Mouse (Mus musculus): Measurements from ENCODE around the gene Gm4353. TPM values are rescaled to one million over a fixed set of nuclear protein-coding genes. Genes with fewer than 3 reads are reported as not detected.

Gene Gm4353
- total RNA-seq, 1 experiment: 4.2 TPM

GRCm38 (mm10) chr7:116127052-116127451 is 42.6 kb upstream of the Gm4353 start:
- Histone ChIP-seq H3K9me3 (ENCODE audit: control insufficient read depth, insufficient read depth, low read depth, low read length) (no peaks in the 10 kb centered on the region), H3K36me3 (ENCODE audit: control insufficient read depth, insufficient read depth, low read length, poor library complexity, severe bottlenecking) (peaks cover 47% of the 10 kb centered on the region), H3K27ac (ENCODE audit: insufficient read depth, low read depth, low read length, poor library complexity, severe bottlenecking) (no peak overlapping the region), H3K4me3 (ENCODE audit: insufficient read depth in 1 of 2, low read depth in 1 of 2, low read length in 2 of 2, poor library complexity in 1 of 2, severe bottlenecking in 1 of 2) (no peak overlapping the region), H3K4me1 (ENCODE audit: control insufficient read depth in 2 of 2, insufficient read depth in 2 of 2, low read length in 2 of 2, poor library complexity in 1 of 2) (peaks cover 4 to 5% of the 10 kb centered on the region in 2 experiments; a peak in 3 of 4 replicates), H3K9ac (ENCODE audit: insufficient read depth, low read depth, low read length, poor library complexity, severe bottlenecking) (no peak overlapping the region)
- in situ Hi-C loops (cut with MboI; ENCODE audit: low sequenced_read_pairs in 2 of 2, unreplicated experiment in 2 of 2): no loop called here
- DNase-seq (ENCODE audit: low read depth, low spot score): no peak
- TF ChIP-seq ZC3H11A (IDR thresholded peaks at IDR 0.05; ENCODE audit: borderline replicate concordance, low read depth, low read length) (no peak), CHD2 (IDR thresholded peaks at IDR 0.05; ENCODE audit: low read depth, low read length) (no peak)

- Histone ChIP-seq H3K4me1 (ENCODE audit: control insufficient read depth in 2 of 2, insufficient read depth in 2 of 2, low read length in 2 of 2, poor library complexity in 1 of 2) (peaks cover 4 to 8% of the 10 kb centered on the region in 2 experiments; a peak in 3 of 4 replicates), H3K27ac (ENCODE audit: insufficient read depth, low read depth, low read length, poor library complexity, severe bottlenecking) (no peak overlapping the region), H3K4me3 (ENCODE audit: insufficient read depth in 1 of 2, low read depth in 1 of 2, low read length in 2 of 2, poor library complexity in 1 of 2, severe bottlenecking in 1 of 2) (no peak overlapping the region), H3K36me3 (ENCODE audit: control insufficient read depth, insufficient read depth, low read length, poor library complexity, severe bottlenecking) (peaks cover 47% of the 10 kb centered on the region), H3K9ac (ENCODE audit: insufficient read depth, low read depth, low read length, poor library complexity, severe bottlenecking) (no peak overlapping the region), H3K9me3 (ENCODE audit: control insufficient read depth, insufficient read depth, low read depth, low read length) (no peaks in the 10 kb centered on the region)
- in situ Hi-C loops (cut with MboI; ENCODE audit: low sequenced_read_pairs in 2 of 2, unreplicated experiment in 2 of 2): no loop called here
- no peak for TF ChIP-seq CHD2 (IDR thresholded peaks at IDR 0.05; ENCODE audit: low read depth, low read length)
- TF ChIP-seq ZNF384 (IDR thresholded peaks at IDR 0.05; ENCODE audit: low read depth, low read length): no peak
- no peak for TF ChIP-seq ZC3H11A (IDR thresholded peaks at IDR 0.05; ENCODE audit: borderline replicate concordance, low read depth, low read length)
- no peak for TF ChIP-seq MAFK (IDR thresholded peaks at IDR 0.05; ENCODE audit: insufficient read depth, low read depth, low read length)
- no peak for TF ChIP-seq HCFC1 (IDR thresholded peaks at IDR 0.05; ENCODE audit: borderline replicate concordance, insufficient read depth, low read length)
- no peak for DNase-seq (ENCODE audit: low read depth, low spot score)
Measured at GRCm38 (mm10) chr7:116125671-116126070, 41.2 kb upstream of the Gm4353 start.

- no peak for DNase-seq (ENCODE audit: low read depth, low spot score)
- Histone ChIP-seq H3K4me1 (ENCODE audit: control insufficient read depth in 2 of 2, insufficient read depth in 2 of 2, low read length in 2 of 2, poor library complexity in 1 of 2) (peaks cover 4 to 8% of the 10 kb centered on the region in 2 experiments; a peak in 3 of 4 replicates), H3K9ac (ENCODE audit: insufficient read depth, low read depth, low read length, poor library complexity, severe bottlenecking) (no peak overlapping the region), H3K27ac (ENCODE audit: insufficient read depth, low read depth, low read length, poor library complexity, severe bottlenecking) (no peak overlapping the region), H3K9me3 (ENCODE audit: control insufficient read depth, insufficient read depth, low read depth, low read length) (no peaks in the 10 kb centered on the region), H3K4me3 (ENCODE audit: insufficient read depth in 1 of 2, low read depth in 1 of 2, low read length in 2 of 2, poor library complexity in 1 of 2, severe bottlenecking in 1 of 2) (no peak overlapping the region), H3K36me3 (ENCODE audit: control insufficient read depth, insufficient read depth, low read length, poor library complexity, severe bottlenecking) (peaks cover 35% of the 10 kb centered on the region; the same call in 1 of the 2 replicates)
- TF ChIP-seq MAFK (IDR thresholded peaks at IDR 0.05; ENCODE audit: insufficient read depth, low read depth, low read length): no peak
- in situ Hi-C loops (cut with MboI; ENCODE audit: low sequenced_read_pairs in 2 of 2, unreplicated experiment in 2 of 2): no loop called here
Measured at GRCm38 (mm10) chr7:116124057-116124456, 39.6 kb upstream of the Gm4353 start.

GRCm38 (mm10) chr7:116123597-116123985 is 39.2 kb upstream of the Gm4353 start:
- Histone ChIP-seq H3K4me1 (ENCODE audit: control insufficient read depth in 2 of 2, insufficient read depth in 2 of 2, low read length in 2 of 2, poor library complexity in 1 of 2) (peaks cover 4 to 8% of the 10 kb centered on the region in 2 experiments; a peak in 3 of 4 replicates), H3K36me3 (ENCODE audit: control insufficient read depth, insufficient read depth, low read length, poor library complexity, severe bottlenecking) (peaks cover 32% of the 10 kb centered on the region; the same call in 1 of the 2 replicates), H3K9ac (ENCODE audit: insufficient read depth, low read depth, low read length, poor library complexity, severe bottlenecking) (no peak overlapping the region), H3K4me3 (ENCODE audit: insufficient read depth in 1 of 2, low read depth in 1 of 2, low read length in 2 of 2, poor library complexity in 1 of 2, severe bottlenecking in 1 of 2) (no peak overlapping the region), H3K27ac (ENCODE audit: insufficient read depth, low read depth, low read length, poor library complexity, severe bottlenecking) (no peak overlapping the region), H3K9me3 (ENCODE audit: control insufficient read depth, insufficient read depth, low read depth, low read length) (no peaks in the 10 kb centered on the region)
- no peak for TF ChIP-seq ZC3H11A (IDR thresholded peaks at IDR 0.05; ENCODE audit: borderline replicate concordance, low read depth, low read length)
- TF ChIP-seq MAFK (IDR thresholded peaks at IDR 0.05; ENCODE audit: insufficient read depth, low read depth, low read length): no peak
- no peak for TF ChIP-seq ZNF384 (IDR thresholded peaks at IDR 0.05; ENCODE audit: low read depth, low read length)
- no peak for TF ChIP-seq HCFC1 (IDR thresholded peaks at IDR 0.05; ENCODE audit: borderline replicate concordance, insufficient read depth, low read length)
- TF ChIP-seq CHD2 (IDR thresholded peaks at IDR 0.05; ENCODE audit: low read depth, low read length): no peak
- no peak for DNase-seq (ENCODE audit: low read depth, low spot score)
- in situ Hi-C loops (cut with MboI; ENCODE audit: low sequenced_read_pairs in 2 of 2, unreplicated experiment in 2 of 2): no loop called here

GRCm38 (mm10) chr7:116122981-116123596 is 38.7 kb upstream of the Gm4353 start:
- Histone ChIP-seq H3K9me3 (ENCODE audit: control insufficient read depth, insufficient read depth, low read depth, low read length) (no peaks in the 10 kb centered on the region), H3K27ac (ENCODE audit: insufficient read depth, low read depth, low read length, poor library complexity, severe bottlenecking) (no peak overlapping the region), H3K36me3 (ENCODE audit: control insufficient read depth, insufficient read depth, low read length, poor library complexity, severe bottlenecking) (peaks cover 27% of the 10 kb centered on the region; the same call in 1 of the 2 replicates), H3K4me3 (ENCODE audit: insufficient read depth in 1 of 2, low read depth in 1 of 2, low read length in 2 of 2, poor library complexity in 1 of 2, severe bottlenecking in 1 of 2) (no peak overlapping the region), H3K4me1 (ENCODE audit: control insufficient read depth in 2 of 2, insufficient read depth in 2 of 2, low read length in 2 of 2, poor library complexity in 1 of 2) (peaks cover 4 to 8% of the 10 kb centered on the region in 2 experiments; a peak in 3 of 4 replicates), H3K9ac (ENCODE audit: insufficient read depth, low read depth, low read length, poor library complexity, severe bottlenecking) (no peak overlapping the region)
- in situ Hi-C loops (cut with MboI; ENCODE audit: low sequenced_read_pairs in 2 of 2, unreplicated experiment in 2 of 2): no loop called here
- TF ChIP-seq CHD2 (IDR thresholded peaks at IDR 0.05; ENCODE audit: low read depth, low read length) (no peak), ZNF384 (IDR thresholded peaks at IDR 0.05; ENCODE audit: low read depth, low read length) (no peak), HCFC1 (IDR thresholded peaks at IDR 0.05; ENCODE audit: borderline replicate concordance, insufficient read depth, low read length) (no peak), MAFK (IDR thresholded peaks at IDR 0.05; ENCODE audit: insufficient read depth, low read depth, low read length) (no peak), ZC3H11A (IDR thresholded peaks at IDR 0.05; ENCODE audit: borderline replicate concordance, low read depth, low read length) (no peak)
- no peak for DNase-seq (ENCODE audit: low read depth, low spot score)

Data from ES-E14 (cell line).